Mouse (Mus musculus): ENCODE results near the gene Hist1h1e. TPM values are rescaled to one million over a fixed set of nuclear protein-coding genes. Genes with fewer than 3 reads are reported as not detected.
"Not testable (repeated sequence)": the region's sequence is repeated elsewhere in the genome, so short reads cannot be mapped to it uniquely, and the experiment has no call there.

Gene Hist1h1e
- polyA plus RNA-seq (2016; fragmentation: Nextera tagmentation; extraction: Ambion mirVana), result 26.5 and 27.9 TPM in 2 replicates

GRCm38 (mm10) chr13:23622175-23622671 is at the start of gene Hist1h1e:
Hist1h1e (minus strand) TSS chr13:23622558.
- H3K9me3 ChIP-seq (replicated peaks); H3K27me3 ChIP-seq (replicated peaks); H3K36me3 ChIP-seq: not testable (repeated sequence)
- Histone ChIP-seq H3K9ac (peak within 1 kb of the TSS; percentile 97), H3K4me2 (peak within 1 kb of the TSS; percentile 90), H3K4me3 (peak within 1 kb of the TSS; percentile 72), H3K27ac (peak within 1 kb of the TSS; percentile 100), H3K4me1 (peaks cover 28% of the 10 kb centered on the region)
- ATAC-seq, result peak; percentile 84
- under 1% methylated on average over 53 of the region's 53 CpGs for WGBS (ENCODE audit: insufficient replicate concordance)

GRCm38 (mm10) chr13:23662536-23662935 is 40.2 kb upstream of the Hist1h1e start:
- no peak overlapping the region for H3K9ac ChIP-seq
- H3K4me2 ChIP-seq, result no peak overlapping the region
- no peaks in the 10 kb centered on the region for H3K4me1 ChIP-seq
- H3K27me3 ChIP-seq (replicated peaks), result peaks cover 14% of the 10 kb centered on the region; the same call in 1 of the 2 replicates
- no peak overlapping the region for H3K27ac ChIP-seq
- no peaks in the 10 kb centered on the region for H3K9me3 ChIP-seq (replicated peaks)
- ATAC-seq, result no peak
- H3K36me3 ChIP-seq, result no peaks in the 10 kb centered on the region
- H3K4me3 ChIP-seq, result no peak overlapping the region
- 72% methylated on average over 3 of the region's 3 CpGs for WGBS (ENCODE audit: insufficient replicate concordance)

GRCm38 (mm10) chr13:23659636-23660366 is 37.4 kb upstream of the Hist1h1e start:
- Histone ChIP-seq H3K27ac (no peak overlapping the region), H3K4me3 (no peak overlapping the region), H3K4me2 (no peak overlapping the region), H3K4me1 (no peaks in the 10 kb centered on the region), H3K36me3 (no peaks in the 10 kb centered on the region), H3K27me3 (replicated peaks) (peaks cover 7% of the 10 kb centered on the region; the same call in 1 of the 2 replicates), H3K9ac (no peak overlapping the region), H3K9me3 (replicated peaks) (no peaks in the 10 kb centered on the region)
- 50% methylated on average over 6 of the region's 6 CpGs for WGBS (ENCODE audit: insufficient replicate concordance)
- no peak for ATAC-seq

- no peak overlapping the region for H3K4me3 ChIP-seq
- 23% methylated on average over 1 of the region's 1 CpGs for WGBS (ENCODE audit: insufficient replicate concordance)
- no peak overlapping the region for H3K27ac ChIP-seq
- H3K36me3 ChIP-seq, result no peaks in the 10 kb centered on the region
- peaks cover under 1% of the 10 kb centered on the region; the same call in 1 of the 2 replicates for H3K27me3 ChIP-seq (replicated peaks)
- no peak overlapping the region for H3K4me2 ChIP-seq
- H3K9ac ChIP-seq, result no peak overlapping the region
- ATAC-seq, result no peak
- H3K4me1 ChIP-seq, result no peaks in the 10 kb centered on the region
- H3K9me3 ChIP-seq (replicated peaks), result no peaks in the 10 kb centered on the region
Measured at GRCm38 (mm10) chr13:23630653-23631052, 8.3 kb upstream of the Hist1h1e start.

GRCm38 (mm10) chr13:23622861-23623450 is 598 bp upstream of the Hist1h1e start:
- peaks cover 28% of the 10 kb centered on the region for H3K4me1 ChIP-seq
- peak overlapping the region; percentile 90 for H3K4me2 ChIP-seq
- no peak for ATAC-seq
- peak overlapping the region; percentile 97 for H3K9ac ChIP-seq
- H3K27me3 ChIP-seq (replicated peaks), result peaks cover 8% of the 10 kb centered on the region; the same call in 1 of the 2 replicates
- no peaks in the 10 kb centered on the region for H3K9me3 ChIP-seq (replicated peaks)
- H3K36me3 ChIP-seq, result no peaks in the 10 kb centered on the region
- H3K4me3 ChIP-seq, result peak overlapping the region; percentile 72
- H3K27ac ChIP-seq, result peak overlapping the region; percentile 100
- WGBS (ENCODE audit: insufficient replicate concordance), result 21% methylated on average over 7 of the region's 7 CpGs

- under 1% methylated on average over 18 of the region's 18 CpGs for WGBS (ENCODE audit: insufficient replicate concordance)
- peak; percentile 84 for ATAC-seq
Measured at GRCm38 (mm10) chr13:23621532-23622174, 705 bp downstream of the Hist1h1e start.

GRCm38 (mm10) chr13:23620733-23621531 is 1.4 kb downstream of the Hist1h1e start, which contains the start of gene Hist1h2be:
Hist1h2be (minus strand) TSS chr13:23621124.
- Histone ChIP-seq H3K4me2 (peak within 1 kb of the TSS; percentile 90), H3K9me3 (replicated peaks) (no peaks in the 10 kb centered on the region), H3K27ac (peak within 1 kb of the TSS; percentile 100), H3K27me3 (replicated peaks) (peaks cover 8% of the 10 kb centered on the region; the same call in 1 of the 2 replicates), H3K36me3 (no peaks in the 10 kb centered on the region), H3K9ac (peak within 1 kb of the TSS; percentile 97), H3K4me1 (peaks cover 28% of the 10 kb centered on the region), H3K4me3 (peak within 1 kb of the TSS; percentile 72)
- ATAC-seq, result peak; percentile 73
- under 1% methylated on average over 27 of the region's 27 CpGs for WGBS (ENCODE audit: insufficient replicate concordance)

More at GRCm38 (mm10) chr13:23621532-23622174, 705 bp downstream of the Hist1h1e start:
- H3K9ac ChIP-seq, result peak overlapping the region; percentile 97
- H3K27ac ChIP-seq, result peak overlapping the region; percentile 100
- peaks cover 28% of the 10 kb centered on the region for H3K4me1 ChIP-seq
- H3K36me3 ChIP-seq, result no peaks in the 10 kb centered on the region
- peaks cover 8% of the 10 kb centered on the region; the same call in 1 of the 2 replicates for H3K27me3 ChIP-seq (replicated peaks)
- H3K9me3 ChIP-seq (replicated peaks), result no peaks in the 10 kb centered on the region
- peak overlapping the region; percentile 90 for H3K4me2 ChIP-seq
- H3K4me3 ChIP-seq, result peak overlapping the region; percentile 72

GRCm38 (mm10) chr13:23620056-23620732 is 2.2 kb downstream of the Hist1h1e start:
- H3K9me3 ChIP-seq (replicated peaks), result no peaks in the 10 kb centered on the region
- H3K27ac ChIP-seq, result peak overlapping the region; percentile 100
- ATAC-seq, result no peak
- peak overlapping the region; percentile 90 for H3K4me2 ChIP-seq
- peak overlapping the region; percentile 72 for H3K4me3 ChIP-seq
- peaks cover 3% of the 10 kb centered on the region; the same call in 1 of the 2 replicates for H3K27me3 ChIP-seq (replicated peaks)
- 29% methylated on average over 12 of the region's 12 CpGs for WGBS (ENCODE audit: insufficient replicate concordance)
- H3K9ac ChIP-seq, result peak overlapping the region; percentile 97
- H3K4me1 ChIP-seq, result peaks cover 28% of the 10 kb centered on the region
- H3K36me3 ChIP-seq, result no peaks in the 10 kb centered on the region

GRCm38 (mm10) chr13:23611638-23612037 is 10.7 kb downstream of the Hist1h1e start:
- Histone ChIP-seq H3K36me3 (peaks cover 14% of the 10 kb centered on the region), H3K9ac (no peak overlapping the region), H3K27me3 (replicated peaks) (no peaks in the 10 kb centered on the region), H3K27ac (peak overlapping the region; percentile 53), H3K4me3 (no peak overlapping the region), H3K9me3 (replicated peaks) (no peaks in the 10 kb centered on the region), H3K4me1 (peaks cover 26% of the 10 kb centered on the region), H3K4me2 (no peak overlapping the region)
- WGBS (ENCODE audit: insufficient replicate concordance), result 82% methylated on average over 3 of the region's 3 CpGs
- ATAC-seq, result no peak

GRCm38 (mm10) chr13:23610393-23610792 is 12.0 kb downstream of the Hist1h1e start:
- H3K9me3 ChIP-seq (replicated peaks), result no peaks in the 10 kb centered on the region
- peaks cover 26% of the 10 kb centered on the region for H3K4me1 ChIP-seq
- peak overlapping the region; percentile 86; the same call in 1 of the 2 replicates for H3K27ac ChIP-seq
- no peaks in the 10 kb centered on the region for H3K27me3 ChIP-seq (replicated peaks)
- no peak overlapping the region for H3K4me3 ChIP-seq
- WGBS (ENCODE audit: insufficient replicate concordance), result 52% methylated on average over 2 of the region's 2 CpGs
- no peak overlapping the region for H3K4me2 ChIP-seq
- H3K9ac ChIP-seq, result no peak overlapping the region
- peaks cover 14% of the 10 kb centered on the region for H3K36me3 ChIP-seq
- no peak for ATAC-seq

- Histone ChIP-seq H3K27ac (peak overlapping the region; percentile 86), H3K36me3 (peaks cover 14% of the 10 kb centered on the region), H3K4me3 (no peak overlapping the region), H3K4me2 (peak overlapping the region; percentile 43), H3K9ac (peak overlapping the region; percentile 31; the same call in 1 of the 2 replicates), H3K9me3 (replicated peaks) (no peaks in the 10 kb centered on the region), H3K4me1 (peaks cover 26% of the 10 kb centered on the region), H3K27me3 (replicated peaks) (no peaks in the 10 kb centered on the region)
- peak; percentile 28; the same call in 1 of the 2 replicates for ATAC-seq
Measured at GRCm38 (mm10) chr13:23609844-23610243, 12.5 kb downstream of the Hist1h1e start.

Measured in liver, embryonic 12.5 days (tissue).